Mouse (Mus musculus) testis, adult 2 months (tissue): ENCODE data around the gene Ssbp4.

ENCODE experiments used
- CTCF ChIP-seq: fragments of 200-500 bp; IDR thresholded peaks from 2 replicates; pipeline ENCODE4 v1.5.1; 2012; ENCODE audit warnings: low read depth, mild to moderate bottlenecking, inconsistent platforms, low read length, moderate library complexity; ENCODE audit not compliant: control insufficient read depth, insufficient read depth, insufficient replicate concordance
- POLR2A ChIP-seq: fragments of 200-500 bp; IDR thresholded peaks from 2 replicates; pipeline ENCODE4 v1.6.1; 2012; ENCODE audit warnings: low read depth, mild to moderate bottlenecking, inconsistent platforms, low read length, moderate library complexity; ENCODE audit not compliant: control insufficient read depth

GRCm38 (mm10) chr8:70562802-70563201 is 45.9 kb downstream of the Ssbp4 start:
- TF ChIP-seq CTCF (no peak), POLR2A (no peak)
